Mouse (Mus musculus): Measurements from ENCODE around the gene Ifna2. TPM values are rescaled to one million over a fixed set of nuclear protein-coding genes. Genes with fewer than 3 reads are reported as not detected.
A peak's percentile ranks its signal among the peaks of the same experiment; 100 is the strongest.

Ifna2 gene
- polyA plus RNA-seq, 1 experiment from 2014 or later, result not detected

- WGBS, result 85% methylated on average over 4 of the region's 4 CpGs
- H3K9me3 ChIP-seq (replicated peaks), result no peaks in the 10 kb centered on the region
- H3K4me1 ChIP-seq, result peaks cover 3% of the 10 kb centered on the region
- no peak overlapping the region for H3K4me3 ChIP-seq
- H3K27ac ChIP-seq, result no peak overlapping the region
- H3K27me3 ChIP-seq (ENCODE audit: low read depth, poor library complexity, severe bottlenecking), result no peaks in the 10 kb centered on the region
- no peaks in the 10 kb centered on the region for H3K36me3 ChIP-seq
- DNase-seq (ENCODE audit: low spot score), result no peak
Observed at GRCm38 (mm10) chr4:88697753-88698152, 14.0 kb upstream of the Ifna2 start.

- no peak overlapping the region for H3K4me3 ChIP-seq
- DNase-seq (ENCODE audit: low spot score), result no peak
- no peaks in the 10 kb centered on the region for H3K9me3 ChIP-seq (replicated peaks)
- no peaks in the 10 kb centered on the region for H3K27me3 ChIP-seq (ENCODE audit: low read depth, poor library complexity, severe bottlenecking)
- 59% methylated on average over 6 of the region's 6 CpGs for WGBS
- H3K4me1 ChIP-seq, result peaks cover 3% of the 10 kb centered on the region
- H3K27ac ChIP-seq, result no peak overlapping the region
- H3K36me3 ChIP-seq, result no peaks in the 10 kb centered on the region
Observed at GRCm38 (mm10) chr4:88697108-88697507, 13.4 kb upstream of the Ifna2 start.

GRCm38 (mm10) chr4:88696237-88696884, 12.6 kb upstream of the Ifna2 start:
- Histone ChIP-seq H3K4me1 (peaks cover 3% of the 10 kb centered on the region), H3K36me3 (no peaks in the 10 kb centered on the region), H3K4me3 (no peak overlapping the region), H3K27ac (no peak overlapping the region), H3K27me3 (ENCODE audit: low read depth, poor library complexity, severe bottlenecking) (no peaks in the 10 kb centered on the region), H3K9me3 (replicated peaks) (no peaks in the 10 kb centered on the region)
- WGBS, result 23% methylated on average over 3 of the region's 3 CpGs
- DNase-seq (ENCODE audit: low spot score), result peak; percentile 86

GRCm38 (mm10) chr4:88693392-88693791, 9.7 kb upstream of the Ifna2 start:
- Histone ChIP-seq H3K4me3 (no peak overlapping the region), H3K27ac (no peak overlapping the region), H3K9me3 (replicated peaks) (no peaks in the 10 kb centered on the region), H3K27me3 (ENCODE audit: low read depth, poor library complexity, severe bottlenecking) (no peaks in the 10 kb centered on the region), H3K36me3 (no peaks in the 10 kb centered on the region), H3K4me1 (no peaks in the 10 kb centered on the region)
- 89% methylated on average over 2 of the region's 2 CpGs for WGBS
- no peak for DNase-seq (ENCODE audit: low spot score)

GRCm38 (mm10) chr4:88692537-88692936, 8.8 kb upstream of the Ifna2 start:
- Histone ChIP-seq H3K27me3 (ENCODE audit: low read depth, poor library complexity, severe bottlenecking) (no peaks in the 10 kb centered on the region), H3K27ac (no peak overlapping the region), H3K36me3 (no peaks in the 10 kb centered on the region), H3K9me3 (replicated peaks) (no peaks in the 10 kb centered on the region), H3K4me1 (no peaks in the 10 kb centered on the region), H3K4me3 (no peak overlapping the region)
- WGBS, result 95% methylated on average over 1 of the region's 1 CpGs
- DNase-seq (ENCODE audit: low spot score), result no peak

- Histone ChIP-seq H3K36me3 (no peaks in the 10 kb centered on the region), H3K27me3 (ENCODE audit: low read depth, poor library complexity, severe bottlenecking) (no peaks in the 10 kb centered on the region), H3K4me1 (no peaks in the 10 kb centered on the region), H3K4me3 (no peak within 1 kb of the TSS), H3K27ac (no peak within 1 kb of the TSS), H3K9me3 (replicated peaks) (no peaks in the 10 kb centered on the region)
- no peak for DNase-seq (ENCODE audit: low spot score)
- 70% methylated on average over 2 of the region's 2 CpGs for WGBS
Observed at GRCm38 (mm10) chr4:88691259-88691658, 7.5 kb upstream of the Ifna2 start, which contains the start of gene Ifnab. TSS of gene Ifnab (minus strand) at chr4:88691359.

- DNase-seq (ENCODE audit: low spot score), result no peak
- Histone ChIP-seq H3K27me3 (ENCODE audit: low read depth, poor library complexity, severe bottlenecking) (no peaks in the 10 kb centered on the region), H3K4me1 (no peaks in the 10 kb centered on the region), H3K4me3 (no peak overlapping the region), H3K27ac (no peak overlapping the region), H3K9me3 (replicated peaks) (no peaks in the 10 kb centered on the region), H3K36me3 (no peaks in the 10 kb centered on the region)
- WGBS, result 83% methylated on average over 3 of the region's 3 CpGs
Observed at GRCm38 (mm10) chr4:88681353-88681752, 2.4 kb downstream of the Ifna2 start.

GRCm38 (mm10) chr4:88680362-88680761, 3.4 kb downstream of the Ifna2 start:
- DNase-seq (ENCODE audit: low spot score), result no peak
- Histone ChIP-seq H3K4me3 (no peak overlapping the region), H3K27ac (no peak overlapping the region), H3K9me3 (replicated peaks) (no peaks in the 10 kb centered on the region), H3K36me3 (no peaks in the 10 kb centered on the region), H3K27me3 (ENCODE audit: low read depth, poor library complexity, severe bottlenecking) (no peaks in the 10 kb centered on the region), H3K4me1 (no peaks in the 10 kb centered on the region)
- WGBS, result 59% methylated on average over 8 of the region's 8 CpGs

- Histone ChIP-seq H3K4me3 (no peak within 1 kb of the TSS), H3K27me3 (ENCODE audit: low read depth, poor library complexity, severe bottlenecking) (no peaks in the 10 kb centered on the region), H3K4me1 (no peaks in the 10 kb centered on the region), H3K9me3 (replicated peaks) (no peaks in the 10 kb centered on the region), H3K27ac (no peak within 1 kb of the TSS), H3K36me3 (no peaks in the 10 kb centered on the region)
- DNase-seq (ENCODE audit: low spot score), result no peak
- 90% methylated on average over 1 of the region's 1 CpGs for WGBS
Observed at GRCm38 (mm10) chr4:88676824-88677223, 6.9 kb downstream of the Ifna2 start, which contains the start of gene Ifna16. TSS of gene Ifna16 (minus strand) at chr4:88676924.

GRCm38 (mm10) chr4:88655461-88655860, 28.3 kb downstream of the Ifna2 start:
- no peak overlapping the region for H3K27ac ChIP-seq
- DNase-seq (ENCODE audit: low spot score), result no peak
- no peaks in the 10 kb centered on the region for H3K9me3 ChIP-seq (replicated peaks)
- H3K4me1 ChIP-seq, result no peaks in the 10 kb centered on the region
- no peaks in the 10 kb centered on the region for H3K36me3 ChIP-seq
- no peaks in the 10 kb centered on the region for H3K27me3 ChIP-seq (ENCODE audit: low read depth, poor library complexity, severe bottlenecking)
- no peak overlapping the region for H3K4me3 ChIP-seq
- WGBS, result 50% methylated on average over 1 of the region's 1 CpGs

GRCm38 (mm10) chr4:88653644-88654043, 30.1 kb downstream of the Ifna2 start:
- H3K27ac ChIP-seq, result no peak overlapping the region
- WGBS, result 84% methylated on average over 3 of the region's 3 CpGs
- no peak overlapping the region for H3K4me3 ChIP-seq
- H3K4me1 ChIP-seq, result no peaks in the 10 kb centered on the region
- no peaks in the 10 kb centered on the region for H3K36me3 ChIP-seq
- no peaks in the 10 kb centered on the region for H3K9me3 ChIP-seq (replicated peaks)
- H3K27me3 ChIP-seq (ENCODE audit: low read depth, poor library complexity, severe bottlenecking), result no peaks in the 10 kb centered on the region
- no peak for DNase-seq (ENCODE audit: low spot score)

GRCm38 (mm10) chr4:88644359-88644758, 39.4 kb downstream of the Ifna2 start, which contains the start of gene Ifna13:
TSS of gene Ifna13 (minus strand) at chr4:88644459.
- H3K4me1 ChIP-seq, result no peaks in the 10 kb centered on the region
- H3K36me3 ChIP-seq, result no peaks in the 10 kb centered on the region
- no peak within 1 kb of the TSS for H3K4me3 ChIP-seq
- no peak for DNase-seq (ENCODE audit: low spot score)
- H3K27ac ChIP-seq, result no peak within 1 kb of the TSS
- H3K27me3 ChIP-seq (ENCODE audit: low read depth, poor library complexity, severe bottlenecking), result no peaks in the 10 kb centered on the region
- H3K9me3 ChIP-seq (replicated peaks), result no peaks in the 10 kb centered on the region
- 69% methylated on average over 2 of the region's 2 CpGs for WGBS

GRCm38 (mm10) chr4:88642526-88642925, 41.2 kb downstream of the Ifna2 start:
- WGBS, result 44% methylated on average over 2 of the region's 2 CpGs

More at GRCm38 (mm10) chr4:88642526-88642925, 41.2 kb downstream of the Ifna2 start:
- Histone ChIP-seq H3K4me3 (no peak overlapping the region), H3K27me3 (ENCODE audit: low read depth, poor library complexity, severe bottlenecking) (no peaks in the 10 kb centered on the region), H3K36me3 (no peaks in the 10 kb centered on the region), H3K9me3 (replicated peaks) (no peaks in the 10 kb centered on the region), H3K4me1 (no peaks in the 10 kb centered on the region), H3K27ac (no peak overlapping the region)
- DNase-seq (ENCODE audit: low spot score), result no peak
